Mouse (Mus musculus) cerebellum, postnatal 10 days (tissue): ENCODE data around the gene Corin.

Source experiments
- DNase-seq, 2 experiments: peaks; one replicate each; pipeline ENCODE4 v3.0.0; 2021; ENCODE audit warnings: mixed read lengths in 2 of 2

Gene Corin

DNA sequence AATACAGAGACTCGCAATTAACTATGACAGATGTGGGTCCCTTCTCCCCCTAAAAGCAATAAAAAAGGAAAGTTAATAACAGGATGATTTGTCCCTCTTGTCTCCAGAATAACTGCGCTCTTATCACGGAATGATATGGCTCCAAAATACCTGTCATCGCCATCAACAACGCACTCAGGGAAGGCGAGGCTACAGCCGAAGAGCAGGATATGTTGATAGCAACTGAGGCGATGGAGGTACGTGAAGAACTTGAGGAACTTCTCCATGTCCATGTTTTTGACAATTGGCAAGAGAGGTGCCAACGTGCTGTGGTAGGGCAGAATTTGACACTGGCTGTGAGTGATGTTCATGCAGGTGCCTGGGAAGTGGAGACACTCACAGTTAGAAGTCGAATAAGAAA, 69.2 kb downstream of the Corin start:
- DNase-seq, result no peak

GRCm38 (mm10) chr5:72431856-72432255, 72.4 kb downstream of the Corin start:
- no peak for DNase-seq

DNA sequence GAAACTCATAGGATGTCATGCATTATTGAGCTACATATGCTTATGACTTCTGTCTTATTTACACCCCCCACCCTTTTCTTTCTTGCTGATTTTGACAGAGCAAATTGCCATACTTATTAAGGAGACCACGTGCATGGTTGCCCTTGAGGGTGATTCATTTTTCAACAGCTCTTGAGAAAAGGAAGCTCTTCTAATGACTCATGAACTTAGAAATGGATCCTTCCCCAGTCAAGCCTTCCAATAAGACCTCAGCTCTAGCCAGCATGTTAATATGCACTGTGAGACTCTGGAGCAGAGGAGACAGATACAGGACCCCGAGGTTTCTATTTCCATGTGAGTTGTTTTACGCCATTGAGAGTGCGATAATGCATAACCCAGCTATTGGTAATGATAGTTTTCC, 76.7 kb downstream of the Corin start:
- DNase-seq, result no peak

GRCm38 (mm10) chr5:72425342-72426010, 78.8 kb downstream of the Corin start:
- DNase-seq, result no peak

DNA sequence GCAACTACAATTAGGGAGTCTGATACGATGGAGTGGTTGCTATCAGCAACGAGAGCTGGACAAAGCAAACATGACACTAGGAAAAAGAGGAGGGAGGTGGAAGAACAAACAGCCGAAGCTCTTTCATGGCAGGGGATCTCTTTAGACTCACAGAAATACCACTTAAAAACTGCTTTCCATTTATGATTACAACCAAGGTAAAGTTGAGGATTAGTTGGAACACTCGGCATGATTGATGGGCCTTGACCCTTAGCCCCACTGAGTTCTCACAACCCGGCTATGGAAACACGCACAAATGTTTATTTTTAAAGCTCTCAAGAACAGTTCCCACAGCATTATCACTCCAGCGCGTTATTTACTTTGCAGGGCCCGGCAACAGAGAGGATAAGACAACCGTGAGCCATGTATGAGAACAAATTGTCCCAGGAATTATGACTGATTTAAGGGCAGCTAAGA, 92.4 kb downstream of the Corin start:
- no peak for DNase-seq

- no peak for DNase-seq
These were observed 93.4 kb downstream of the Corin start for GRCm38 (mm10) chr5:72410841-72411240.

DNA sequence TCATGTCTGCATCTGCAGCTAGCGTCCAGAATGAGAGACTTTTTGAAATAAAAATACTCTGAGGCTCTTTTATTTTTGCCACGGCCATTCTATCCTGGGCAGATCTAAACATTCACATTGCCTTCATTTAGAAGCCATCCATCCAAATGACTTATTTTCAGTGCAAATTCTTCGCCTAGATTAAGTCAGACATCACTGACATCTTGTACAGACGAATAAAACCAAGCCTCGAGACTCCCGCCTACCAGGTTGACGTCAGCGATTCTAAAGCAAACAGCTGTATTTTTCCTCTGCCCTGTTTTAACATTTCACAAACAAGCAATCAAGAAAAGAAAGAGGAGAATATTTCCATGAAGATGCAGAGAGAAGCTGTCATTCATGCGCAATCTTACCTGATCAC, 100.9 kb downstream of the Corin start:
- no peak for DNase-seq

DNA sequence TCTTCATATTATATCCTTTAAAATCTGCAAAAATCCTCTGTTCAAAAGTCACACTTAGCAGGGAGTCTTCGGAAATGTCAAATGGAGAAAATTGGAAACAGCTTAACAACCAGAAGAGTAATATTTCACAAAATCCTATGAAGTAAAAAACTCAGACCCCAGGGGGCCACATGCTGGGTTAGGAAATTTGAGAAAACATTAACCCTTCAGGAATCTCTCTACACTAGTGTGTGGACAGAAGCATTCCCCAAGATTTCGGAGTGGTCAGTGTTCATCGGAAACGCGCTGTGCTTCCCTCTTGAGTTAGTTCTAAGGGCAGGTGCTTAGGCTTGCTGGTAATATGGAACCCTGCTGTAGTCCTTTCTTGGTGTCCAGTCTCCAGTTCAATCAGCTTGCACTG, 101.4 kb downstream of the Corin start:
- no peak for DNase-seq

GRCm38 (mm10) chr5:72401778-72402177, 102.5 kb downstream of the Corin start:
- DNase-seq, result peak; percentile 12

- DNase-seq, result no peak
These were observed 103.0 kb downstream of the Corin start for GRCm38 (mm10) chr5:72401251-72401650.

DNA sequence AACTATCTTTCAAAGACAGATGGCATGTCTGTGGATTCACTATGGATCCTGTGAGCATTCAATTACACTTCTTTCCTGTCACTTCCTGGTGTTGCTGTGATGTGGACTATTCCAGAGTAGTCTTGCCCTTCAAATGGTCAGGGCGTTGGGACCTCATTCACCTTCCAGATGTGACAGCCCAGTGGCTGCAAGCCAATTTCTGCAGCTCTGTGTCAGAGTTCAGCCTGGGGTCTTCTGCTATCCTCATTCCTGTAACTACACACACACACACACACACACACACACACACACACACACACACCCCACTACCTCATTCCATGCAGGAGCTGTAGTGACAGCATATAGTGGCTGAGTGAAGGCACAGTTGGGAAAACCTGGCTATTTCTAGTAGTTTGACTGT, 122.1 kb downstream of the Corin start:
- DNase-seq, result no peak

- no peak for DNase-seq
These were observed 123.7 kb downstream of the Corin start for GRCm38 (mm10) chr5:72380616-72381015.

- no peak for DNase-seq
These were observed 136.3 kb downstream of the Corin start for GRCm38 (mm10) chr5:72368004-72368403.

DNA sequence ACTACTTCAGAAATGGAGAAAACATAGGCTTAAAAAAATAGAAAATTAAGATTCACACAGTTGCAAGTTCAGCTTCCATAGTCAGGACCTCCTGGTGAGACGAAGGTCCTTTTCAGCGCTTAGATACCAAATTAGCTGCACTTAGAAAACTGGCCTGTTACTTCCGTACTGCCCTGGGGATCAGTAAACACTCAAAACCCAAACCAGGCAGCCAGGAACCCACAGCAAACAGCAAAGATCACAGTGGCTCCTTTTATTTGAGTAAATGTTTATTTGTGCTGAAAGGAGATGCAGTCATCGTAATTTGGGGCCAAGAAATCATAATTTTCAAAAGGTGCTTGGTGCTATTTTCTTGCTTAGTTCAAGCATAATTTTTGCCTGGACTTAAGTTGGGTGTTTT, 138.5 kb downstream of the Corin start:
- no peak for DNase-seq

DNA sequence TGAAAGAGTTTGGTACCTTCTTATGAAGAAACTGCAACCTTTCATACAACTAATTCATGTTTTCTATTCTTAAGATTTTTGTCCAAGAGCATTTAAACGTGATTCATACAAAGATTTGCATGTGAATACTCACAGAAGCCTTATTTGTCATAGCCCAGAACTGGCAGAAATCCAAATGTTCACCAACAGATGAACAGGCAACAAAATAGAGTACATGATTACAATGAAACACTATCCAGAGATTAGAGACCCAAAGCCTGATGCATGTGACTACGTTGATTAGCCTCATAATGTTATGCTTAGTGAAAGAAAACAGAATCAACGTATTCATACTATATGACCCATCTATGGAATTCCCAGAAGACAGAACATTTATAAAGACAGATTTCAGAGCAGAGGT, 140.4 kb downstream of the Corin start:
- DNase-seq, result no peak

DNA sequence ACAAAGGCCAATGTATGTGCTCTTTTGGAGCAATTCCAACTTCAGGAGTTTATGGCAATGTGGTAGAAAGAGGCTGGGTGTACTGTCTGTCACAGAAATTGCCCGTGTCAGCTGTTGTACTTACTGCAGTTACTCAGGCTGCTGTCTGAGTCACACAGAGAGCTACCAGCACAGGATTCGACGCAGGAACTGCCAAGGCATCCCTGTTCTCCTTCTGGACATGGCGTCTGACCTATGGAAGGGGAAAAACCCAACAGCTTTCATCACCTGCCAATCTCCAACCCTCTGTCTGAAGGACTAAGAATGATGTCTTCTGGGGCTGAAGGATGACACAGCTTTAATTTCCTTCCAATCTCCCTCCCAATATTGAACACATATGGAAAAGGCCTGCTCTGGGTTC, 150.5 kb downstream of the Corin start:
- no peak for DNase-seq

- DNase-seq, result peak; percentile 71 to 79
These were observed 154.1 kb downstream of the Corin start for GRCm38 (mm10) chr5:72350081-72350758.

DNA sequence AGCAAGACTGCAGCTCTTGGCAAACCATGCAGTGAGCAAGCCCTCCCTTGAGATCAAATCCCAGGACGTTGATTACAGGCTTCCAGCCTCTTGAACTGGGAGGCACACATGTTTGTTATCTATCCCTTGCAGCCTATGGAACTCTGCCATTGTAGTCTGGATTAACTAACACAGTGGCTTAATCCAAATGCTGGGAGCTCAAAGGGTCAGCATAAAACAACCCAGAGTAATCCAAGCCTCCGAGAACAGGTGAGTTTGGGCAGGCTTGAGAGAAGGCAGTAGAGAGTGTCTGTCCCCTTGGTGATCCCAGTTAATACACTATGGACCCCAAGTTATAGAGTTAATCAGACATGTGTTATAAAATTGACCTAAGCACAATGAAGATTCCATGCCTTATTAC, 155.7 kb downstream of the Corin start:
- no peak for DNase-seq

DNA sequence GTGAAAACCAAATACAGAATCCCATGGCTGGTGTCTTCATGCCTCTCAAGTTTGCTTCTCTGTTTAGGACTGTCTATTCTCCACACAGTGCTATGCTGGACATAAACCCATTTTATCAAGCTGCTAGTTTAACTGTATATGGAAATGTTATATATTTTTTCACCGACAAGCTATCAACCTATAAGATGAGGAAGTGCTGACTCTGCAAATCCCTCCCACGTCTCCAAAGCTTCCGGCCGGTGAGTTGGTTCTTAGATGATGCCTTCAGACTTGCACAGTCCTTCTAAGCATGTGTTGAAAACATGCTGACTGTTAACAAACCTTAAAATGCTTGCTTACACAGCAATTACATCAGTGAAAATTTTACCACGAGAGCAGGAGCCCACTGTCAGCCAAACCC, 168.4 kb downstream of the Corin start:
- no peak for DNase-seq

GRCm38 (mm10) chr5:72332901-72333300, 171.4 kb downstream of the Corin start:
- no peak for DNase-seq

DNA sequence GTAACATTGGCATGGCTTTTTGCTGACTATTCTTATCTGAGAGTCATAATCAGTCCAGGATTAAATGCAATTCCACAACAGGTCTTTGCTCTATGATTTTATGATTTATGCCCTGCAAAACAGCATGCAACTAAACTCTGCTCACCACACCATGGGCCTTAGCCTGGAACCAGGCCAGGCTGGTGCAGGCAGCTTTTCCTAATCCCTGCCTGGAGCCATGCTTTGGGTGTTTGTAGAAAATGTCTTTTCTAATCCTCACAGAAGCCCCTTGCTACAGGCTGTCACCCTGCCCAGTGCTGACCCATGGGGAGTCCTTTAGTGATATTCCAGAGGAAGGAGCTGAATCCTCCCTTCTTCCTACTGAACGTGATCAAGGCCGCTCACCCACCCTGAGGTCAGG, 173.1 kb downstream of the Corin start:
- peak; percentile 28 to 50 for DNase-seq

GRCm38 (mm10) chr5:72330648-72331047, 173.6 kb downstream of the Corin start:
- no peak for DNase-seq

GRCm38 (mm10) chr5:72329453-72329852, 174.8 kb downstream of the Corin start:
- DNase-seq, result no peak

- DNase-seq, result no peak
These were observed 189.0 kb downstream of the Corin start for GRCm38 (mm10) chr5:72315282-72315681.
